Mouse (Mus musculus) neural tube, postnatal 0 days (tissue): ENCODE results near the gene Bglap2. TPM values are rescaled to one million over a fixed set of nuclear protein-coding genes. Genes with fewer than 3 reads are reported as not detected.

Experiments
- polyA plus RNA-seq: library from polyadenylated mRNA; unstranded; fragments of >200 nt; fragmentation: Nextera tagmentation; extraction: Ambion mirVana; gene quantifications from 2 replicates; pipeline ENCODE4 v1.2.1, GENCODE M21; 2015

Bglap2 gene
- polyA plus RNA-seq: 1.4 and 1.5 TPM in 2 replicates

DNA sequence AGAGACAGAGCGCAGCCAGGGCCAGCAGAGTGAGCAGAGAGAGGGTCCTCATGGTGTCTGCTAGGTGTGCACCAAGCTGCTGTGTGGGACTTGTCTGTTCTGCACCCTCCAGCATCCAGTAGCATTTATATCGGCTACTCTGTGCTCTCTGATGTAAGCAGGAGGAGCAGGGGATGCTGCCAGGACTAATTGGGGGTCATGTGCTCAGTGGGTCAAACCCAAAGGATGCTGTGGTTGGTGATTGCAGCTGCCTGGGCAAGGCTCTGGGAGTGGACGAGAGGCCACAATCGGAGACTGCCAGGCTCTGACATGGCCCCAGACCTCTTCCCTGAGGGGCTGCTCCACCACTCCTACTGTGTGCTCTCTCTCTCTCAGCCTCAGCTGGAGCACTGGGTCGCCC is at the start of gene Bglap2:
Gene Bglap2 (minus strand): TSS at position 101 of the 400 bp plus-strand sequence.

DNA sequence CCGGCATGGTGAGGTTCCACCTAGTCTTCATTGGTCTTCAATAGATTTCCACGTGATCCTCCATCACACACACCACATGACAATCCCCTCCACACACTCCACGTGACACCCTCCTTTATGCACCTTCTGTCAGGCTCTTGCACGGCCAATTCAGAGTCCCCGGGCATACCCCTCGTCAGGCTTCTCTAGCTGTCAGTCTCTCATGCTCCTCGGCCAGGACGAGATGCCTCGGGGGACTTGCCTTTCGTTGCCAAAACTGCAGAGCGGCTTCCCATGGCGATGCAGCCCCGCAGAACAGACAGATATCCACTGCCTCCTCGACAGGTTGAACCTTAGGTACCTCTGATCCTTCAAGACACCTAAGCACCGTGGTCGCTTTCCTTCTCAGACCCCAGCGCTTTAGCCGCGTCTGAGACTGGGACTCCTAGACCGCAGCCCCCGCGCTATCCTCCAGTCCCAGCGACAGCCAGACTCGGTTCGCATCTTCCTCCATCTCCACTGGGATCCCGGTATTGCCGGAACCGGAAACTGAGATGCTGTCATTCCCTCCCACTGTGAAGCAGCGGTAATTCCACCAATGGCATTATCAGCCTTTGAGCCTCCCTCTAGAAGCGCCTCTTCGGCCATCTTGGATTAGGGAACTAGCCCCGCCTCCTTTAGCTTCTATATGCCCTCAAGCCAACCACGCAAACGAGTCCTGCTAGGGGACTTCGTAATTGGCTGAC is 46.3 kb upstream of the Bglap2 start, which contains the start of gene Slc25a44:
Gene Slc25a44 (minus strand): TSS at position 535 of the 725 bp plus-strand sequence.

GRCm38 (mm10) chr3:88409741-88410644 is 31.5 kb upstream of the Bglap2 start, which contains the start of gene Pmf1:
Gene Pmf1 (minus strand): TSS chr3:88410331.

DNA sequence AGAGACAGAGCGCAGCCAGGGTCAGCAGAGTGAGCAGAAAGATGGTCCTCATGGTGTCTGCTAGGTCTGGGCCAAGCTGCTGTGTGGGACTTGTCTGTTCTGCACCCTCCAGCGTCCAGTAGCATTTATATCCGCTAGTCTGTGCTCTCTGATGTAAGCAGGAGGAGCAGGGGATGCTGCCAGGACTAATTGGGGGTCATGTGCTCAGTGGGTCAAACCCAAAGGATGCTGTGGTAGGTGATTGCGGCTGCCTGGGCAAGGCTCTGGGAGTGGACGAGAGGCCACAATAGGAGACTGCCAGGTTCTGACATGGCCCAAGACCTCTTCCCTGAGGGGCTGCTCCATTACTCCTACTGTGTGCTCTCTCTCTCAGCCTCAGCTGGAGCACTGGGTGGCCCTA is 5.9 kb upstream of the Bglap2 start, which contains the start of gene Bglap:
Gene Bglap (minus strand): TSS at position 101 of the 400 bp plus-strand sequence.

GRCm38 (mm10) chr3:88372643-88373042 is 5.9 kb downstream of the Bglap2 start, which contains the start of gene Bglap3:
Gene Bglap3 (minus strand): TSS chr3:88372743.

DNA sequence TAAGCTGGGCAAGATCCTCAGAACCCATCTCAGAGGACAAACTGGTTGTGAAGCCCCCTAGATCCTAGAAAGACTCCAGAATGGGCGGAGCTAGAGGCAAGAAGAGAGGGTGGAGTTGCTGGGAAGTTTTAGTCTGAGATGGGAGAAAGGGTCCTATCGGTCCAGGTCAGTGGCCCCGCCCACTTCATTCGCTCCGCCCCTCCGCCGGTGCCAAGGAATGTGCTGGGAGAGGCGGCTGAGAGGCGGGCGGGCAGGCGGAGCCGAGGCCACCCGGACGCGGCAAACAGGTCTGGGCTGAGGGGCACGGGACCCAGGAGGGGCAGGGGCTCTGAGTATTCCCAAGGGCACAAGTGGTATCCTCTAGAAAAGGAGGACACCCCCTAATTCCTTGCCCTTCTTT is 14.2 kb downstream of the Bglap2 start, which contains the start of gene Paqr6:
Gene Paqr6 (plus strand): TSS at position 248 of the 400 bp plus-strand sequence.

GRCm38 (mm10) chr3:88336058-88337013 is 42.2 kb downstream of the Bglap2 start, which contains the start of the genes Tmem79 and Smg5:
Gene Tmem79 (minus strand): TSS chr3:88336148.
Gene Smg5 (plus strand): TSS chr3:88336260.

Other genes with a start within 250 kb of the Bglap2 start
- 14.9 and 18.3 TPM in 2 replicates for gene Mef2d, start 236.3 kb downstream of the Bglap2 start, polyA plus RNA-seq
- gene Rhbg, start 124.0 kb downstream of the Bglap2 start, polyA plus RNA-seq: 0.53 and 0.73 TPM in 2 replicates
- 0.39 and 0.50 TPM in 2 replicates for gene Gm38392, start 91.5 kb downstream of the Bglap2 start, polyA plus RNA-seq
- gene Tsacc, start 81.7 kb downstream of the Bglap2 start, polyA plus RNA-seq: 10.7 and 12.6 TPM in 2 replicates
- 350 and 357 TPM in 2 replicates for gene Cct3, start 81.6 kb downstream of the Bglap2 start, polyA plus RNA-seq
- 132 and 139 TPM in 2 replicates for gene Glmp, start 53.7 kb downstream of the Bglap2 start, polyA plus RNA-seq
- gene Tmem79, start 42.6 kb downstream of the Bglap2 start, polyA plus RNA-seq: 1.5 TPM in 2 replicates
- 37.5 and 39.9 TPM in 2 replicates for gene Smg5, start 42.4 kb downstream of the Bglap2 start, polyA plus RNA-seq
- 8.0 and 11.4 TPM in 2 replicates for gene Paqr6, start 14.1 kb downstream of the Bglap2 start, polyA plus RNA-seq
- gene Bglap3, start 6.0 kb downstream of the Bglap2 start, polyA plus RNA-seq: not detected in 2 replicates
- 2.0 and 2.5 TPM in 2 replicates for gene Bglap, start 5.8 kb upstream of the Bglap2 start, polyA plus RNA-seq
- gene Pmf1, start 31.6 kb upstream of the Bglap2 start, polyA plus RNA-seq: 29.2 and 33.8 TPM in 2 replicates
- 31.5 and 36.8 TPM in 2 replicates for gene Slc25a44, start 46.4 kb upstream of the Bglap2 start, polyA plus RNA-seq
- gene Sema4a, start 82.5 kb upstream of the Bglap2 start, polyA plus RNA-seq: 27.0 and 28.0 TPM in 2 replicates
- 79.1 and 80.0 TPM in 2 replicates for gene Lmna, start 131.3 kb upstream of the Bglap2 start, polyA plus RNA-seq
- 7.9 and 10.1 TPM in 2 replicates for gene Mex3a, start 153.7 kb upstream of the Bglap2 start, polyA plus RNA-seq
- 0.57 and 0.69 TPM in 2 replicates for gene Rab25, start 169.6 kb upstream of the Bglap2 start, polyA plus RNA-seq
- 178 and 194 TPM in 2 replicates for gene Lamtor2, start 174.4 kb upstream of the Bglap2 start, polyA plus RNA-seq
- gene Ubqln4, start 175.1 kb upstream of the Bglap2 start, polyA plus RNA-seq: 29.3 and 34.0 TPM in 2 replicates
- gene Ssr2, start 197.2 kb upstream of the Bglap2 start, polyA plus RNA-seq: 189 and 202 TPM in 2 replicates
- 53.1 and 58.9 TPM in 2 replicates for gene Arhgef2, start 227.3 kb upstream of the Bglap2 start, polyA plus RNA-seq